Mouse (Mus musculus) kidney, embryonic 15.5 days (tissue): ENCODE results near the gene Brat1. TPM values are rescaled to one million over a fixed set of nuclear protein-coding genes. Genes with fewer than 3 reads are reported as not detected.
A peak's percentile ranks its signal among the peaks of the same experiment; 100 is the strongest.

Experiments used
- ATAC-seq: fragments of 200-750 bp; cut with Nextera tagmentation; replicated peaks from 2 replicates; pipeline ENCODE4 v1.8.0; 2017; ENCODE audit warnings: moderate TSS enrichment; ENCODE audit not compliant: low FRiP score
- H3K27ac ChIP-seq: fragments of 300-500 bp; sonication (generic); 2 replicates; pipeline ENCODE4 v1.5.1; 2015; ENCODE audit warnings: mild to moderate bottlenecking, inconsistent platforms
- H3K27me3 ChIP-seq: fragments of 300-500 bp; sonication (generic); 2 replicates; pipeline ENCODE4 v1.6.1; 2015; ENCODE audit warnings: inconsistent platforms
- H3K36me3 ChIP-seq: fragments of 300-500 bp; sonication (generic); 2 replicates; pipeline ENCODE4 v1.6.1; 2015; ENCODE audit warnings: inconsistent platforms
- H3K4me1 ChIP-seq: fragments of 300-500 bp; sonication (generic); 2 replicates; pipeline ENCODE4 v1.6.1; 2015; ENCODE audit warnings: inconsistent platforms
- H3K4me2 ChIP-seq: fragments of 300-500 bp; sonication (generic); 2 replicates; pipeline ENCODE4 v1.6.1; 2015; ENCODE audit warnings: moderate library complexity, mild to moderate bottlenecking, inconsistent platforms
- H3K4me3 ChIP-seq: fragments of 300-500 bp; sonication (generic); replicated peaks from 2 replicates; pipeline ENCODE4 v1.5.1; 2015; ENCODE audit warnings: mild to moderate bottlenecking, inconsistent platforms
- H3K9ac ChIP-seq: fragments of 300-500 bp; sonication (generic); 2 replicates; pipeline ENCODE4 v1.6.1; 2015; ENCODE audit warnings: mild to moderate bottlenecking, inconsistent platforms
- H3K9me3 ChIP-seq: fragments of 300-500 bp; sonication (generic); replicated peaks from 2 replicates; pipeline ENCODE4 v1.6.1; 2016; ENCODE audit warnings: inconsistent platforms
- WGBS: fragments of 180-500 bp; shearing (Covaris S2); methylation state at CpG from one replicate; pipeline ENCODE4 v1.1.7; 2015; ENCODE audit warnings: mixed read lengths; 5-methylcytosine and 5-hydroxymethylcytosine counted together
- polyA plus RNA-seq: library from polyadenylated mRNA; unstranded; fragments of >200 nt; fragmentation: Nextera tagmentation; extraction: Ambion mirVana; gene quantifications from 2 replicates; pipeline ENCODE4 v1.2.1, GENCODE M21; 2015

Gene Brat1
- polyA plus RNA-seq, 1 experiment from 2014 or later: 25.0 TPM

GRCm38 (mm10) chr5:140675079-140675478 is 29.7 kb upstream of the Brat1 start:
- no peak for ATAC-seq
- no peak overlapping the region for H3K27ac ChIP-seq
- peaks cover 88% of the 10 kb centered on the region for H3K36me3 ChIP-seq
- WGBS: 81% methylated on average over 11 of the region's 11 CpGs
- H3K9me3 ChIP-seq: no peaks in the 10 kb centered on the region
- no peaks in the 10 kb centered on the region for H3K27me3 ChIP-seq
- no peak overlapping the region for H3K4me2 ChIP-seq
- H3K4me1 ChIP-seq: no peaks in the 10 kb centered on the region
- no peak overlapping the region for H3K9ac ChIP-seq
- H3K4me3 ChIP-seq: no peak overlapping the region

DNA sequence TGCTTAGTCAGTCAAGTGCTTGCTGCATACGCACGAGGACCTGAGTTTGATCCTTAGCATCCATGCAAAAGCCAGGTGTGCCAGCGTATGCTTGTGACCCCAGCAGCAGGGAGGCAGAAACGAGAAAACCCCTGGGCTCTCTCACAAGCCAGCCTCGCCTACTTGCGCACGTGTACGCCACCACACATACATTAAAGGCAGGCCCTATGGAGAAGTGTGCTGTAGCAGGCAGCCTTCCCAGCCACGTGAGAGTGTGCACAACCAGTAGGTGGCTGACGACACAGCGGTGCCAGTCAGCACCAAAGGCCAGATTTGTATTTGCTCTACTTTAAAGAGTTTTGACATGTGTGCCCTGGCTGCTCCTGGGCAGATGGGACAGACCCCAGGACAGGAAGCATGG is 29.2 kb upstream of the Brat1 start:
- no peak for ATAC-seq
- Histone ChIP-seq H3K36me3 (peaks cover 82% of the 10 kb centered on the region), H3K9ac (no peak overlapping the region), H3K4me3 (no peak overlapping the region), H3K27me3 (no peaks in the 10 kb centered on the region), H3K4me1 (no peaks in the 10 kb centered on the region), H3K9me3 (no peaks in the 10 kb centered on the region), H3K27ac (no peak overlapping the region), H3K4me2 (no peak overlapping the region)
- WGBS: 90% methylated on average over 11 of the region's 11 CpGs

DNA sequence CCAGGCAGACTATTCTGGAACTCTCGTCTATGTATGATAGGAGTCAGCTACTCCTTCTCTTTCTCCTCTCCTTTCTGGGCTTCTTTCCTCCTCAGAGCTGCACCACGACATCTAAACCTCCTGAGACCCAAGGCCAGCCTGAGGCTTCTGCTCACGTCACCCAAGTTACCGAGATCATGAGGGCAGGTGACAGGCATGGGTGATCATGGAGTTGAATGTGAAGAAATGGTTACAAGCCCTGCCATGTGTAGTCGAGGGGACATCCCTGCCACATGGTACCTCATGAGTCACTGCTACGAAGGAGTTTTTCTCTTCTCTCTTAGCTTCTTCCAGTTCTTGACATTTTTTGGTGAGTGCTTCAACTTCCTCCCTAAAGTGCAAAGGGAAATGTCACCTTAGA is 27.7 kb upstream of the Brat1 start:
- Histone ChIP-seq H3K4me2 (no peak overlapping the region), H3K4me3 (no peak overlapping the region), H3K4me1 (no peaks in the 10 kb centered on the region), H3K27me3 (no peaks in the 10 kb centered on the region), H3K9me3 (no peaks in the 10 kb centered on the region), H3K9ac (no peak overlapping the region), H3K36me3 (peaks cover 74% of the 10 kb centered on the region), H3K27ac (no peak overlapping the region)
- WGBS: 80% methylated on average over 6 of the region's 6 CpGs
- ATAC-seq: no peak

- Histone ChIP-seq H3K9me3 (no peaks in the 10 kb centered on the region), H3K4me3 (no peak overlapping the region), H3K9ac (no peak overlapping the region), H3K27ac (no peak overlapping the region), H3K27me3 (no peaks in the 10 kb centered on the region), H3K4me2 (no peak overlapping the region), H3K36me3 (peaks cover 67% of the 10 kb centered on the region), H3K4me1 (no peaks in the 10 kb centered on the region)
- no peak for ATAC-seq
- 94% methylated on average over 6 of the region's 6 CpGs for WGBS
These were observed 24.8 kb upstream of the Brat1 start for GRCm38 (mm10) chr5:140680051-140680450.

GRCm38 (mm10) chr5:140680950-140681349 is 23.9 kb upstream of the Brat1 start:
- Histone ChIP-seq H3K9ac (no peak overlapping the region), H3K4me2 (no peak overlapping the region), H3K27me3 (no peaks in the 10 kb centered on the region), H3K4me1 (no peaks in the 10 kb centered on the region), H3K27ac (no peak overlapping the region), H3K36me3 (peaks cover 66% of the 10 kb centered on the region), H3K4me3 (no peak overlapping the region), H3K9me3 (no peaks in the 10 kb centered on the region)
- WGBS: 90% methylated on average over 1 of the region's 1 CpGs
- no peak for ATAC-seq

- H3K9ac ChIP-seq: no peak overlapping the region
- no peaks in the 10 kb centered on the region for H3K9me3 ChIP-seq
- ATAC-seq: no peak
- 94% methylated on average over 6 of the region's 6 CpGs for WGBS
- H3K4me1 ChIP-seq: no peaks in the 10 kb centered on the region
- no peak overlapping the region for H3K27ac ChIP-seq
- H3K27me3 ChIP-seq: no peaks in the 10 kb centered on the region
- H3K4me3 ChIP-seq: no peak overlapping the region
- no peak overlapping the region for H3K4me2 ChIP-seq
- peaks cover 66% of the 10 kb centered on the region for H3K36me3 ChIP-seq
These were observed 22.7 kb upstream of the Brat1 start for GRCm38 (mm10) chr5:140682113-140682512.

DNA sequence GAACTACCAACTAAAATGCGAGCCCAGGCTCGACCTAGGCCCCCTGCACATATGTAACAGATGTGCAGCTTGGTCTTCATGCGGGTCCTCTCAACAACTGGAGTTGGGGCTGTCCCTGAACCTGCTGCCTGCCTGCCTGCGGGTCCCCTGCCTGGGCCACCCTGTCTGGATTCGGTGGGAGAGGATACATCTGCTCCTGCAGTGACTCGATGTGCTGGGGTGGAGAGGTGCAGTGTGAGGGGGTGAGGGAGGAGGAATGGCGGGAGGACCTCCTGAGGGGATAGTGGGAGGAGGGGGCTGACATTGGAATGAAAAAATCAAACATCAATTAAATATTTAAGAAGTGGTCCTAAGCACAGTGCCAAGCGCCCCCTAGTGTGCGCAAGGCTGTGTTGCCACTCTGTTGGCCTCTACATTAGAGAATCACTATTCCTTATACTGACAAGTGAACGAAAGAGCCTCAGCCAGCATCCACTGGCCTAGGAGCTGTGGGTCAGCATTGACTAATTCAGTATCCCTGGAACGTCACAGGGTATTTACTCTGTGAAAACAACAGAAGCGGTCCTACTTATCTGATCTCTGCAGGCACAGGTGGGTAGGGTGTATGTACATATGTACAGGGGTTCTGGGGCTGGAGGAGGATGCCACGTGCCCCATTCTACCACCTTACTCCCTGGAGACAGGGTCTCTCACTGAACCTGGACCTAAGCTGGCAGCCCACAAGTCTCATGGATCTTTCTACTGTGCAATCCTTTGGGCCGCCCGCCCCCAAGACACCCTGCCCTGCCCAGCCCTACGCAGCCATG is 20.3 kb upstream of the Brat1 start:
- no peak overlapping the region for H3K9ac ChIP-seq
- peaks cover 64% of the 10 kb centered on the region for H3K36me3 ChIP-seq
- H3K9me3 ChIP-seq: no peaks in the 10 kb centered on the region
- H3K4me2 ChIP-seq: no peak overlapping the region
- ATAC-seq: no peak
- H3K27ac ChIP-seq: no peak overlapping the region
- no peaks in the 10 kb centered on the region for H3K4me1 ChIP-seq
- WGBS: 65% methylated on average over 16 of the region's 16 CpGs
- H3K27me3 ChIP-seq: no peaks in the 10 kb centered on the region
- no peak overlapping the region for H3K4me3 ChIP-seq

GRCm38 (mm10) chr5:140688434-140688833 is 16.4 kb upstream of the Brat1 start:
- no peak overlapping the region for H3K9ac ChIP-seq
- peaks cover 83% of the 10 kb centered on the region for H3K36me3 ChIP-seq
- WGBS: 57% methylated on average over 3 of the region's 3 CpGs
- no peak for ATAC-seq
- no peaks in the 10 kb centered on the region for H3K27me3 ChIP-seq
- no peak overlapping the region for H3K27ac ChIP-seq
- no peaks in the 10 kb centered on the region for H3K4me1 ChIP-seq
- no peak overlapping the region for H3K4me2 ChIP-seq
- no peaks in the 10 kb centered on the region for H3K9me3 ChIP-seq
- no peak overlapping the region for H3K4me3 ChIP-seq

GRCm38 (mm10) chr5:140695987-140696386 is 8.8 kb upstream of the Brat1 start:
- ATAC-seq: no peak
- Histone ChIP-seq H3K4me2 (no peak overlapping the region), H3K9ac (no peak overlapping the region), H3K36me3 (peaks cover 79% of the 10 kb centered on the region), H3K27ac (no peak overlapping the region), H3K27me3 (no peaks in the 10 kb centered on the region), H3K9me3 (no peaks in the 10 kb centered on the region), H3K4me1 (peaks cover 11% of the 10 kb centered on the region), H3K4me3 (no peak overlapping the region)
- WGBS: 88% methylated on average over 7 of the region's 7 CpGs

GRCm38 (mm10) chr5:140699776-140700175 is 5.0 kb upstream of the Brat1 start:
- no peak overlapping the region for H3K4me3 ChIP-seq
- WGBS: 80% methylated on average over 9 of the region's 9 CpGs

GRCm38 (mm10) chr5:140701661-140702060 is 3.1 kb upstream of the Brat1 start:
- H3K27ac ChIP-seq: peak overlapping the region; percentile 95
- ATAC-seq: peak; percentile 6
- peaks cover 48% of the 10 kb centered on the region for H3K4me1 ChIP-seq
- no peaks in the 10 kb centered on the region for H3K27me3 ChIP-seq
- no peaks in the 10 kb centered on the region for H3K9me3 ChIP-seq
- peaks cover 29% of the 10 kb centered on the region for H3K36me3 ChIP-seq
- peak overlapping the region; percentile 71 for H3K4me3 ChIP-seq
- peak overlapping the region; percentile 84 for H3K4me2 ChIP-seq
- under 1% methylated on average over 25 of the region's 25 CpGs for WGBS
- H3K9ac ChIP-seq: peak overlapping the region; percentile 84

More at GRCm38 (mm10) chr5:140699776-140700175, 5.0 kb upstream of the Brat1 start:
- Histone ChIP-seq H3K27ac (no peak overlapping the region), H3K9me3 (no peaks in the 10 kb centered on the region), H3K4me2 (no peak overlapping the region), H3K36me3 (peaks cover 43% of the 10 kb centered on the region), H3K27me3 (no peaks in the 10 kb centered on the region), H3K4me1 (peaks cover 35% of the 10 kb centered on the region), H3K9ac (no peak overlapping the region)
- no peak for ATAC-seq

GRCm38 (mm10) chr5:140702103-140702513 is 2.7 kb upstream of the Brat1 start, which contains the start of gene Iqce:
Gene Iqce (minus strand): TSS chr5:140702378.
- Histone ChIP-seq H3K4me3 (peak within 1 kb of the TSS; percentile 71), H3K4me2 (peak within 1 kb of the TSS; percentile 84), H3K9ac (peak within 1 kb of the TSS; percentile 84), H3K4me1 (peaks cover 48% of the 10 kb centered on the region), H3K9me3 (no peaks in the 10 kb centered on the region), H3K36me3 (peaks cover 26% of the 10 kb centered on the region), H3K27ac (peak within 1 kb of the TSS; percentile 95), H3K27me3 (no peaks in the 10 kb centered on the region)
- 1% methylated on average over 33 of the region's 33 CpGs for WGBS
- peak; percentile 64 for ATAC-seq
